Mouse (Mus musculus): Measurements from ENCODE around the gene Tvp23a. TPM values are rescaled to one million over a fixed set of nuclear protein-coding genes. Genes with fewer than 3 reads are reported as not detected.

Gene Tvp23a
- under 1 TPM; 0.23 to 0.31 TPM for total RNA-seq (2021)

DNA sequence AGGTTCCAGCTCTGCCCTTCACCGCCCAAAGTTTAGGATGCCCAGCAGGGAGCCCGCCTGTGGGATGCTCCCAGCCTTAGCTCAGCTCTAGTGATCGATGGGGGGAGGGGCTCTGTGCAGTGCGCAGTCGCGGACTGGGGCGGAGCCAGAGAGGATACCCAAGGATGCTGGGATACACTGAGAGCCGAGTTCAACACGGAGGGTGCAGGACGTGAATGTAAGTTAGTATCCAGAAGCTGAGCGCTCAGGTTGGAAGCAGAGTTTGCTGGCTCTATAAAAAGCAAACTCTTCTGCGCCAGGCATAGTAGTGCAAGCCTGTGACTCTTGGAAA, at the start of gene Tvp23a:
TSS of gene Tvp23a (minus strand) at position 99 of the 331 bp plus-strand sequence.
- intact Hi-C loops (cut with DNase I) = no loop called here
- DNase-seq (ENCODE audit: low spot score) = peak; percentile 19

- intact Hi-C loops (cut with DNase I) = no loop called here
- no peak for DNase-seq (ENCODE audit: low spot score)
Measured at GRCm38 (mm10) chr16:10495824-10496298, 48.7 kb upstream of the Tvp23a start.

DNA sequence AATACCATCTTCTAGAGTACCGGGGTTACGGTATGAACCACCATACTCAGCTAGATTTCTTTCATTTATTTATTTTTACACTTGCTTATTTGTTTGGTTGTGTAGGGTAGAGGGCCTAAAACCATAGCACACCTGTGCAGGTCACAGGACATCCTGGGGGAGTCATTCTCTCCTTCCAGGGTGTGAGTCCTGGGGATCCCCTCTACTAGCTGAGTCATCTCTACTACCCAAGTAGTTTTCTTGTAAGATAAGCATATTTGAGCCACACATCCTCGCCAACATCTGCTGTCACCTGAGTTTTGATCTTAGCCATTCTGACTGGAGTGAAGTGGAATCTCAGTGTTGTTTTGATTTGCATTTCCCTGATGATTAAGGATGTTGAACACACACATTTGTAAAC, 45.4 kb upstream of the Tvp23a start:
- intact Hi-C loops (cut with DNase I) = no loop called here
- no peak for DNase-seq (ENCODE audit: low spot score)

GRCm38 (mm10) chr16:10491716-10492115, 44.6 kb upstream of the Tvp23a start:
- DNase-seq (ENCODE audit: low spot score) = no peak
- intact Hi-C loops (cut with DNase I) = no loop called here

- no peak for DNase-seq (ENCODE audit: low spot score)
- intact Hi-C loops (cut with DNase I) = no loop called here
Measured at GRCm38 (mm10) chr16:10490503-10491150, 43.5 kb upstream of the Tvp23a start.

- intact Hi-C loops (cut with DNase I) = no loop called here
- no peak for DNase-seq (ENCODE audit: low spot score)
Measured at GRCm38 (mm10) chr16:10489904-10490457, 42.8 kb upstream of the Tvp23a start.

- intact Hi-C loops (cut with DNase I) = no loop called here
- no peak for DNase-seq (ENCODE audit: low spot score)
Measured at GRCm38 (mm10) chr16:10489483-10489882, 42.3 kb upstream of the Tvp23a start.

DNA sequence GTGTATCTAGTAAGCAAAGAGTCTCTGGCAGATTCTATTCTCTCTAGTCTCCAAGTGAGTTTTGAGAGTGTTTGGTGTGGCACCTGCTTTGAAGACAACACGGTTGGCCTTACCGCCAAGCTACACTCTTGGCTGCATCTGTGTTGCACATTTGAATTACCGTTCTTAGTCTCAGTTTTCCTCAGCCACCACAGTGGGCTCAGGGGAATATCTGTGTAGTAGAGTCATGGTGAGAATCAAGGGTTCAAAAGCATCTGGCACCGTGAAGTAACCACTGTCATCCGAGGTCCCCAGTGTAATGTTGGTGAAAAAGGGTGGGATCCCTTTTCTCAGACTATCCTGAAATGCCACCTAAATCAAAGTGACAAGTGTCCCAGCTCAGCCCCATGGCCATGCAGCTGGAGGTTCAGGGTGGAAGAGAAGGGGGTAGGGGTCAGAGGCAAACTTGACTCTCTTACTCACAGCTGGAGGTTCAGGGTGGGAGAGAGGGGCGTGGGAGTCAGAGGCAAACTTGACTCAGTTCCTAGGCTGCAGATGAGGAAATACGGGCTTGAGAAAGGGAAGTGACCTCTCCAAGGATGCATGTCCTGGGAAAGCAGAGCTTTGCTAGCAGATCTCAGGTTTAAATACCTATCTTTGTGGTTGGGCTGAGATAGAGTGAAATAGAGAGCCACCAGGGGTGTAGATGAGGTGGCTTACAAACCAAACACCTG, 41.8 kb upstream of the Tvp23a start:
- no peak for DNase-seq (ENCODE audit: low spot score)
- intact Hi-C loops (cut with DNase I) = no loop called here

GRCm38 (mm10) chr16:10487895-10488493, 40.8 kb upstream of the Tvp23a start:
- DNase-seq (ENCODE audit: low spot score) = no peak
- intact Hi-C loops (cut with DNase I) = no loop called here

DNA sequence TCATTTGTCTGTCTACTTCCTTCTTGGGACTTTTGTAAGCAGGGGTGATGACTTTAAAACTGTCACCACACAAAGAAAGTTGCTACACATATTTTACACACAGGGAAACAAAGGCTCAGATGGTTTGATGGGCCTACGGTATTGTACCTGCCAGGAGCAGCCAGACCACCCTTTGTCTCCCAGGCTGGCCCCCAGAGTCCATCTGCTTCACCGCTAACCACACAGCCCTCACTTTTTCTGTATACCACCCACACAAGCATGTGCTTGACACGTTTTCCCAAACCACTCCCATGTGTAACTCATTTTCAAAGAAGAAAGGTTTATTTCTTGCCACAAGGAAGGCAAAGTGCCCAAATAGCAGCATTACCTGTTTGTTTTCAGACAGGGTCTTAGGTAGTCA, 39.8 kb upstream of the Tvp23a start:
- intact Hi-C loops (cut with DNase I) = no loop called here

DNA sequence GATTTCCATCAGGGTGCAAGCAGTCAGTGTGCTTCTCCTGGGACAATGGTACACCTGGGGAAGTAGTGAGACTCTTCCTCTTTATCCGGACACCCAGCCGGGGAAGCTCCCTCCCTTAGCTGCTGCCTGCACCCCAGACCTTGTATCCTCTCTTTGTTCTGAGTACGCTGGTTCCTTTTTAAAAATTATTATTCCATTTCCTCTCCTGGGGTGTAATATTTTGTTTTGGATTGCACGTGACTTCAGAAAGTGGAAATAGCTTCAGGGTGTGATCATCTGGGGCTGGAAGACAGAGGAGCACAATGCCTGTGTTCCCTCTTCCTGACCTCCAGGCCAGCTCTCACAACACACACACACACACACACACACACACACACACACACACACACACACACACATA, 35.2 kb upstream of the Tvp23a start:
- intact Hi-C loops (cut with DNase I) = no loop called here
- DNase-seq (ENCODE audit: low spot score) = no peak

More for the DNA sequence above, 39.8 kb upstream of the Tvp23a start:
- no peak for DNase-seq (ENCODE audit: low spot score)

DNA sequence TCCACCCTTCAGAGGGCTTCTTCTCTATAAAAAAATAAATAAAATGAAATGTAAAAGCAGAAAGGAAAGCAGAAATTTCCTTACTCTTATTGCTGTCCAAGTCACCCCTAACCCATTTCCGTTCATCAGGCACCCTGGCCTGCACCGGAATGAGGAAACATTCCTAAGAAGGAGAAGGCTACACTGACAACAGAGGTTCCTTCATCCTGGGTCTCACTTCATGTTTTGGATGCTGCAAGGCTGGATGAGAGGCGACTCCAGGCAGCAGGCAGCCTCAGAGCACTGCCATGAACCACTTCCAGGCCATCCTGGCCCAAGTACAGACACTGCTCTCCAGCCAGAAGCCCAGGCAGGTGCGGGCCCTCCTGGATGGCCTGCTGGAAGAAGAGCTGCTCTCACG, 32.7 kb upstream of the Tvp23a start, which contains the start of gene Ciita:
TSS of gene Ciita (plus strand) at position 203 of the 400 bp plus-strand sequence.
- intact Hi-C loops (cut with DNase I) = no loop called here

DNA sequence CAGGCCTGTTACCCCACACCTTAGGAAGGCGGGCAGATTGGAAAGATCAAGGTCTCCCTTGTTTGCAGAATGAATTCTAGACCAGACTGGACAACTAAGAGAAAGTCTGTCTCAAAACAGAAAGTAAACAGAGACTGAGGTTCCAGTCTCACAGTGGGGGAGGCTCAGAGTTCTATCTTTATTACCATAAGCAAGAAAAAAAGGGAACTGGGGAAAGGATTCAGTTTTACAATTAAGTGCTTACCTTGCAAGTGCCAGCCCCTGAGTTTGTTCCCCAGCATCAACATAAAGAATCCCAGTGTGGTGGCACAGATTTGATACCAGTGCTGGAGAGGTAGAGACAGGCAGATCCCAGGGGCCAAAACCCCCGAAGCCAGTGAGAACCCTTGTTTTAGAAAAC, 28.8 kb upstream of the Tvp23a start:
- intact Hi-C loops (cut with DNase I) = no loop called here
- DNase-seq (ENCODE audit: low spot score) = no peak

More for the DNA sequence above, 32.7 kb upstream of the Tvp23a start, which contains the start of gene Ciita:
- no peak for DNase-seq (ENCODE audit: low spot score)

- no peak for DNase-seq (ENCODE audit: low spot score)
- intact Hi-C loops (cut with DNase I) = no loop called here
Measured at GRCm38 (mm10) chr16:10474956-10475355, 27.8 kb upstream of the Tvp23a start.

- intact Hi-C loops (cut with DNase I) = no loop called here
- DNase-seq (ENCODE audit: low spot score) = no peak
Measured at GRCm38 (mm10) chr16:10471950-10472349, 24.8 kb upstream of the Tvp23a start.

DNA sequence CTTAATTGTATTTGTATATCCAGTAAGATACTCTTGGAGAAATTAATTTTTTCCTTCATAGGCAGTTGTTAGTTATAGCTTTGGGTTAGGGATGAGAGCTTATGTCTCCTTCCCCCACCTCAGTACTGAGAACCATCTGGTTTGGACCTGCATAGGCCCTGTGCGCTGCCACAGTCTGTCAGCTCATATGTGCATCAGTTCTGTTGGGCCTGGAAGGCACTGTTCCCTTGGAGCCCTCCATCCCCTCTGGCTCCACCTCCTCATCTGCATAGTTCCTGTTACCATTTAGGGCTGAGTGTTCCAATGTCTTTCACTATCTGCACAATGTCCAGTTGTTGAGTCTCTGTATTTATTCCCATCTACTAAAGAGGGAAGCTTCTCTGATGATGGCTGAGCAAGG, 21.0 kb upstream of the Tvp23a start:
- DNase-seq (ENCODE audit: low spot score) = no peak
- intact Hi-C loops (cut with DNase I) = no loop called here

- DNase-seq (ENCODE audit: low spot score) = no peak
- intact Hi-C loops (cut with DNase I) = no loop called here
Measured at GRCm38 (mm10) chr16:10467391-10468107, 20.4 kb upstream of the Tvp23a start.

DNA sequence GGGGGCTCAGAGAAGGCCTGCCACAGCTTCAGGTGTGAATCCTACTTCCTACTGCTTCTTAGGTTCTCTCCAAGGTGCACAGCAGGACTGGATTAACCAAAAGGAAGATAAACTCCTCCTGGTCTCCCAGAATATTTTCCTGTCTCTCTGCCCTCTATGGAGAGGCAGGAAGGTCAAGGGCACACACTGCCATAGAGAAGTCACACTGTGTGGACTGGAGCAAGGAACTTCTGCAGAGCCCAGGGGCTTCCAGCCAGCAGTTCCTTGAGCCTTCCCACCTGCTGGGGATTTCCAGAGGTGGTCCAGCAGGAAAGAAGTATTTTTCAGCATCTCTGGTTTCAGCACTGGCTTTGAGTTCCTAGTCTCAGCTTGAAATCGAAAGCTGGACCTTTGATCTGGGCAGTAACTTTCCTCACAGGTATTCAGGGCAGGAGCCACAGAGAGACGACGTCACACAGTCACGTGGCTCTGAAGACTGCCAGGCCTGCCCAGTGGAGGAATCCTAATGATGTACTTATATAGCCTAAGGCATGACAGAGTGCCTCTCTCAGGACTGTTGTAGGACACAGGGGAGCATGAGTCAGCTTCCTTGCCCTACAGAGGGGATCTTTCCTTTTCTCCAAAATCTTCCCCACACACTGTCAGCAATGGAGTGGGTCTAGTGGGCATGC, 18.0 kb upstream of the Tvp23a start:
- no peak for DNase-seq (ENCODE audit: low spot score)
- intact Hi-C loops (cut with DNase I) = no loop called here

DNA sequence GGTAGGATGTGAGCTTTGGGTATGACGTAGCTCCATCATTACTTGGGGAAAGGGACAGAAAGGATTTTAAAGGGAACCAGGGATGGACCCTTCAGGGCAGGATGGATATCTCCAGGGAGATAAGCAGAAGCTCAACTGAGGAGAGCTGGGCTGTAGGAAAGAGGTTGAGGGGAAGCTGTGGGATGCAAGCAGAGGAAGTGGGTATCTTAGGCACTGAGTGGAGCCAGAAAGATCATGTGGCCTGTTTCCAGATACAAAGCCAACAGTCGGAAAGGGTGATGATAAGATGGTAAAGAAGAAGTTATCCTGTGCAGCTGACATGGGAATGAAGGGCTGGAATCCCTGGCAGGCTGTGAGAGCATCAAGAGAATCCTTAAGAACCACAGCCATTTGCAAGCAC, 14.0 kb upstream of the Tvp23a start:
- no peak for DNase-seq (ENCODE audit: low spot score)
- intact Hi-C loops (cut with DNase I) = no loop called here

GRCm38 (mm10) chr16:10460188-10460587, 13.0 kb upstream of the Tvp23a start:
- no peak for DNase-seq (ENCODE audit: low spot score)
- intact Hi-C loops (cut with DNase I) = no loop called here
